Mouse (Mus musculus) forebrain, embryonic 13.5 days (tissue): Measurements from ENCODE around the gene Pard3b. TPM values are rescaled to one million over a fixed set of nuclear protein-coding genes. Genes with fewer than 3 reads are reported as not detected.

Source experiments
- ATAC-seq: fragments of 200-750 bp; cut with Nextera tagmentation; 2 replicates; pipeline ENCODE4 v1.8.0; 2017
- H3K27ac ChIP-seq: fragments of 300-500 bp; sonication (generic); 2 replicates; pipeline ENCODE4 v1.5.1; 2015; ENCODE audit warnings: inconsistent platforms, mild to moderate bottlenecking, moderate library complexity
- H3K27me3 ChIP-seq: fragments of 300-500 bp; sonication (generic); 2 replicates; pipeline ENCODE4 v1.6.1; 2015; ENCODE audit warnings: mild to moderate bottlenecking, inconsistent platforms
- H3K36me3 ChIP-seq: fragments of 300-500 bp; sonication (generic); 2 replicates; pipeline ENCODE4 v1.6.1; 2015; ENCODE audit warnings: mild to moderate bottlenecking, inconsistent platforms; ENCODE audit not compliant: poor library complexity, severe bottlenecking
- H3K4me1 ChIP-seq: fragments of 300-500 bp; sonication (generic); 2 replicates; pipeline ENCODE4 v1.6.1; 2015; ENCODE audit warnings: inconsistent platforms
- H3K4me2 ChIP-seq: fragments of 300-500 bp; sonication (generic); 2 replicates; pipeline ENCODE4 v1.6.1; 2015; ENCODE audit warnings: inconsistent platforms, mild to moderate bottlenecking, moderate library complexity
- H3K4me3 ChIP-seq: fragments of 300-500 bp; sonication (generic); 2 replicates; pipeline ENCODE4 v1.5.1; 2015; ENCODE audit warnings: mild to moderate bottlenecking, inconsistent platforms
- H3K9ac ChIP-seq: fragments of 300-500 bp; sonication (generic); 2 replicates; pipeline ENCODE4 v1.6.1; 2015; ENCODE audit warnings: mild to moderate bottlenecking, inconsistent platforms
- H3K9me3 ChIP-seq: fragments of 300-500 bp; sonication (generic); replicated peaks from 2 replicates; pipeline ENCODE4 v1.6.1; 2016; ENCODE audit warnings: inconsistent platforms
- WGBS: fragments of 180-500 bp; shearing (Covaris S2); methylation state at CpG from one replicate; pipeline ENCODE4 v1.1.7; 2015; 5-methylcytosine and 5-hydroxymethylcytosine counted together
- polyA plus RNA-seq: library from polyadenylated mRNA; unstranded; fragments of >200 nt; fragmentation: Nextera tagmentation; extraction: Ambion mirVana; gene quantifications from 2 replicates; pipeline ENCODE4 v1.2.1, GENCODE M21; 2015

The Pard3b gene
- polyA plus RNA-seq, 1 experiment from 2014 or later = 10.5 TPM

DNA sequence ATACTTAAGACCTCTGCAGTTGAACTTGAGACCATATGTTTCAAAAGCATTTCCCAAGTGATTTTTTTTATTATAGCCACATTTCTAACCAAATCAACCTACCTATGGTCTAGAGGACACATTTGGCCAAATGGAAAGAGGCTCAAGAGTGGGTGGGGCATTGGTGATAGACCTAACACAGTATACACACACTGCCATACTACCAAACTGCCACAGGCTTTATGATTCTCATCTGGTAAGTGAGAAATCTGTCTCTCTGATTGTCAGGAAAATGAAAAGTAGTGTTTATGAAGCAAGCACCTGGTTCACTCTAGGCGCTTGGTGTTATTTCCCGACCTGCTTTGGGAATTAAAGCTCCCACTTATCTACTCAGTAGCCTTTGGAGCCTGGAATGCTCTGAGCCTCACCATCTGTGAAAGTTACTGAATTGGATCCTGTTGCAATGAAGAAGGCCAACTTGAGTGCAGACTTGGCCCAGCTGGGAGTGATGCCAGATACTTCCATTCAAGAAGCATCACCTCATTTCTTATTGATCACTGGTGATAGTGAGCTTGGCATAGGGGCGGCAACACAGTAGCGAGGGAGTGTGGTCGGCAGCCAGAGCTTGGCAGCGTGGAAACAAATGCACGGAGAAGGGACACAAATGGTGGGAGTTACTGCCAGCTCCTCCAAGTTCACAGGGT lies 810.7 kb downstream of the Pard3b start:
- WGBS = 85% methylated on average over 7 of the region's 7 CpGs
- H3K4me3 ChIP-seq = no peak overlapping the region
- peak; percentile 58; the same call in 1 of the 2 replicates for ATAC-seq
- H3K4me1 ChIP-seq = no peaks in the 10 kb centered on the region
- no peaks in the 10 kb centered on the region for H3K36me3 ChIP-seq
- no peak overlapping the region for H3K4me2 ChIP-seq
- H3K9me3 ChIP-seq = no peaks in the 10 kb centered on the region
- H3K27ac ChIP-seq = no peak overlapping the region
- H3K9ac ChIP-seq = no peak overlapping the region
- H3K27me3 ChIP-seq = no peaks in the 10 kb centered on the region

DNA sequence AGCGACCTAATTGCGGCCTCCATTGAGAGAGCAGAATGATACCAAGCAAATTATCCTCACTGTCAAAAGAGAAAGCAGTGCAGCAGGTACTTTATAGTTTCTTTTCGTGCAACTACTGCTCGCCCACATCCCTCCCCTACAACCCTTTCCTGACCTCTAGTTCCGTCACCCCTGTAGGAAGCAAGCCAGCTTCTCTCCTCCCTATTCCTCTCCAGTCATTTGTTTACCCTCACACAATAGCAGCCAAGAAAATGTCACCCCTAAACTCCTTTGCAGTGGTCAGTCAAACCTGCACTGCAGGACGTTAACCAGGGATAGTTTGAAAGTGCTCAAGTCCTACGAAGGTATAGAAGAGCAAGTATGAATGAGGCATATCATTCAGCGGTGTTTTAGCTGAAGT lies 826.9 kb downstream of the Pard3b start:
- H3K4me1 ChIP-seq = peaks cover 6% of the 10 kb centered on the region; the same call in 1 of the 2 replicates
- no peak overlapping the region for H3K4me2 ChIP-seq
- no peak overlapping the region for H3K4me3 ChIP-seq
- H3K9ac ChIP-seq = no peak overlapping the region
- no peak for ATAC-seq
- 34% methylated on average over 8 of the region's 8 CpGs for WGBS
- H3K27ac ChIP-seq = no peak overlapping the region
- no peaks in the 10 kb centered on the region for H3K36me3 ChIP-seq
- H3K9me3 ChIP-seq = no peaks in the 10 kb centered on the region
- H3K27me3 ChIP-seq = no peaks in the 10 kb centered on the region

DNA sequence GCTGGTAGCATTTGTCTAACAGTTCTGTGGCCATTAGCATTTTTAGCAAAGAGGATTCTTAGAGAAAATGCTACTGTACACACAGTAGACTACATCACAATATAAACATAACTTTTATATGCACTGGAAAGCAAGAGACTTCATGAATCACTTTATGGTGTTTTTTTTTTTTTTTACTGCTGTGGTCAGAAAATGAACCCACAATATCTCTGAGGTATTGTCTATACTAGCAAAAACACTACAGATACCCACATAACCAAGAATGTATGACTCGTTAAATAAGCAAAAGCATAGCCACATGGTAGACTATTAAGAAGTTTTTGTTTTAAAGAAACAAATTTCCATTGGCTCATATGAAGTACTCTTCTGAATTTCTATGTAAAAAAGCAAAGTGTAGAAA lies 827.9 kb downstream of the Pard3b start:
- Histone ChIP-seq H3K4me3 (no peak overlapping the region), H3K9ac (no peak overlapping the region), H3K27ac (no peak overlapping the region), H3K27me3 (no peaks in the 10 kb centered on the region), H3K36me3 (no peaks in the 10 kb centered on the region), H3K4me1 (peaks cover 6% of the 10 kb centered on the region; the same call in 1 of the 2 replicates), H3K4me2 (no peak overlapping the region), H3K9me3 (no peaks in the 10 kb centered on the region)
- no peak for ATAC-seq
- 88% methylated on average over 1 of the region's 1 CpGs for WGBS

DNA sequence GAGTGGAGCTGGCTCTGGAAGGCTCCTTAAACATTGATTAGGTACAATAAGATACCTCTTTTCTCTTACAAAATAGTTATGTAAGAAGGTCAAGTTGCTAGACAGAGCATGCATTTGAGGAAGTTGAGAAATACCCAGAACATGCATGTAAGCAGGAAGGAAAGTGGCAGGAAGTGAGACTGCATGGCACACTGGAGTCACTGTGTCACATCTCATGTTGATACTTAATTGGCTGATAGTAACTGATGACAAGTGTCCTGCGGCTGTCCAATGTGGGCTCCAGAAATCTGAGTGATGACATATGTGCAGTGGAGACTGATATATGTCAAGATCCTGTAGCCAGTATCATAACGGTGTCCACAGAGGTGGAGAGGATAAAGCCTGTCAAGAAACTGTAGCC lies 844.4 kb downstream of the Pard3b start:
- Histone ChIP-seq H3K9ac (no peak overlapping the region), H3K36me3 (no peaks in the 10 kb centered on the region)
- 90% methylated on average over 2 of the region's 2 CpGs for WGBS

DNA sequence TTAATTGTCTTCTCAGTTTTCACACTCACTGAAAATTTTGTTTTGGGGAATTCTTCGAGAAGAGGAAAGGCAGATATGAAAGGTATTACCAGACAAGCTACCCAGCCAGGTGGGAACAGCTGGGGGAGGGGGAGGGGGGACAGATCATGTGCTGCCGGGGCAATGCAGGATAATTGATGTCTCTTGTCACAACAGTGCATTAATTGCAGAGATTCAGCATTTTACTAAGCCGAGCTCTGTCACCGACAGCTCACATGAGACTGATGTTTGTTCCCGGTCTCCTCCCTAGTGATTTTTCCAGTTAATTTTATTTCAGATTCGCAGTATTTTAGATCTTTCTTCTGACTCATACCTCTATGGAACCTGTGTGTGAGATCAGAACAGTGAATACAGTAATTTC lies 850.2 kb downstream of the Pard3b start:
- 34% methylated on average over 6 of the region's 6 CpGs for WGBS
- H3K4me3 ChIP-seq = no peak overlapping the region
- peak; percentile 74; the same call in 1 of the 2 replicates for ATAC-seq
- no peaks in the 10 kb centered on the region for H3K27me3 ChIP-seq
- no peak overlapping the region for H3K27ac ChIP-seq
- peak overlapping the region; percentile 12; the same call in 1 of the 2 replicates for H3K4me2 ChIP-seq
- H3K9me3 ChIP-seq = no peaks in the 10 kb centered on the region; the same call in 1 of the 2 replicates
- H3K9ac ChIP-seq = no peak overlapping the region
- peaks cover 13% of the 10 kb centered on the region for H3K4me1 ChIP-seq
- H3K36me3 ChIP-seq = no peaks in the 10 kb centered on the region

More for the DNA sequence above, 844.4 kb downstream of the Pard3b start:
- Histone ChIP-seq H3K4me1 (no peaks in the 10 kb centered on the region), H3K9me3 (no peaks in the 10 kb centered on the region), H3K27ac (no peak overlapping the region), H3K4me2 (no peak overlapping the region), H3K4me3 (no peak overlapping the region), H3K27me3 (no peaks in the 10 kb centered on the region)
- no peak for ATAC-seq

DNA sequence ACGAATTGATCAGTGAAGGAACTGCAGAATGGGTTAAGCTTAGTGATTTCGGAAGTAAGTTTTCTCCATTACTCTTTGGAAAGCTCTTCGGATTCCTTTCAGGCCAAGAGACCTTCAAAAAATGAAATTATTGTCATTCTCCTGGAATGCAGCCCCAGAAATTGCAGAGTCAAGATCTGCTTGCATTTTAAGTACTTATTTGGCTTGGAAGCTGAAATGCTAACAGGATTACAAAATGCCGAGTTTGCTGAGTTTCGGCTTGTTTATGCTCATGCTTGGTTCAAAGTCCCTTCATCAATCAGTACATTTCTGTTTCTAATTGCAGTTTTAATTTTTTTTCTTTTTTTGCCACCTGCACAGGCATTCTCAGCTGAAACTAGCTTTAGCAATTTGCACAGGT lies 860.5 kb downstream of the Pard3b start:
- 84% methylated on average over 5 of the region's 5 CpGs for WGBS
- peaks cover 6% of the 10 kb centered on the region; the same call in 1 of the 2 replicates for H3K4me1 ChIP-seq

DNA sequence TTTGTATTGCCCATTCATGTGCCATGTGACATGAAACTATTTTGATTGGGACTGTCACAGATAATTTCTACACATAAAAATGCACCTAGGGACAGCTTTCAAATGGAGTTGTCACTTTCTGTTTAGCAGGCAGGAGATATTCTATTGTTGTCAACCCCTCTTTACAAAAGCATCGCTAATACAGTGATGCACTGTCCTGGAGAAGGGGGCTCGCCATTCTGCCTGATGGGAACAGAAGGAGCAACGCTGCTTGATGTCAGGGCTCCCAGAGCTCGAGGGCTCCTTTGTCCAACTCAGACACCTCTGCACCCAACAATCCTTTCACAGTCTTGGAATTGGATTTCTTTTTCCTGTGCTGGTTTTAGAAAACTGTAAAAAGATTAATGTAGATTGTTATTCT lies 871.9 kb downstream of the Pard3b start:
- 68% methylated on average over 4 of the region's 4 CpGs for WGBS
- Histone ChIP-seq H3K9ac (no peak overlapping the region), H3K4me1 (no peaks in the 10 kb centered on the region), H3K27me3 (no peaks in the 10 kb centered on the region), H3K4me3 (no peak overlapping the region), H3K36me3 (no peaks in the 10 kb centered on the region), H3K27ac (no peak overlapping the region), H3K9me3 (no peaks in the 10 kb centered on the region), H3K4me2 (no peak overlapping the region)
- no peak for ATAC-seq

More for the DNA sequence above, 860.5 kb downstream of the Pard3b start:
- ATAC-seq = no peak
- Histone ChIP-seq H3K4me3 (no peak overlapping the region), H3K36me3 (no peaks in the 10 kb centered on the region), H3K9me3 (no peaks in the 10 kb centered on the region), H3K27ac (no peak overlapping the region), H3K9ac (no peak overlapping the region), H3K4me2 (no peak overlapping the region), H3K27me3 (no peaks in the 10 kb centered on the region)

DNA sequence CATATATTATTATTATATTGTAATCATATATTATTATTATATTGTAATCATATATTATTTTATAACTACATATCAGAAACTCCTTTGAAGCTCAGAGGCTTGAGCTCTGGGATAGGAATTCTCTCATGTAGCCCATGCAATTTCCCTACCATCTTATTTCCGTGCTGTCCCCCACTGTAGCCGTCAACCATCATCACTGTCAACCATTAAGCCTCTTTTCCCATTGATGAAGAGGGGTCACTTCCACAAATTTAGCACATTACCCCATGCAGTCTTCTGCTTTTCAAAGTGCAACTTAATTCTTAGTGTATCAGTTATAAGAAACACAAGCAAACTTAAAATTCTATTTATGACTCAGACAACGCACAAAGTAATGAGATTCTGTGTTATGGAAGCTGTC lies 873.1 kb downstream of the Pard3b start:
- Histone ChIP-seq H3K9me3 (no peaks in the 10 kb centered on the region), H3K27ac (no peak overlapping the region), H3K4me1 (no peaks in the 10 kb centered on the region), H3K9ac (no peak overlapping the region), H3K4me3 (no peak overlapping the region), H3K36me3 (no peaks in the 10 kb centered on the region), H3K4me2 (no peak overlapping the region), H3K27me3 (no peaks in the 10 kb centered on the region)
- ATAC-seq = no peak
- WGBS = 76% methylated on average over 3 of the region's 3 CpGs

DNA sequence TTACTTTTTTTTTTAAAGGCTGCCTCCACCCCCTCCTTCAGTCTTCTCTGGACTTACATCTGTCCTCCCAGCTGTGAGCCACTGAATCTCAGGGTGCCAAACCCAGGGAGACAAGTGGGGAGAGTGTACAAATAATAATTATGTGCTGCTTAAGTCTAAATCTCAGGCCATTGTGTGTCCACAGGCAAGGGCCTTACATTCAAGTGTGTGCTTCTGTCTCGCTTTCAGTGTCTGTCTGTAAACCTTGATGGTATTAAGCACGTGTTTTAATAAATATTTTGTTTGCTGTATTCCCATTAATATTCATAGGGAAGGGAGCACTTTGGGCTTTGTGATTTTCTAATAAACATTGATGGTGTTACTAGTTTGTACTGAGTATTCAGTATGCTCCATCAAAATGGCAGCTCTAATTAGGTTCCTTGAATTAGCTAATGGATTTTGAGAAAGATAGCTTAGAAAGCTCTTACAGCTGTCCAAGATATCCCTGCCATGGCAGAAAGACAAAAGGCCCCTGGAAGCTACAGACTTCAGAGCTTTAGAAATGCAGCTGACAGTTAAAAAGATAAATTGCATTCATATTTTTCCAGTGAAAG lies 880.1 kb downstream of the Pard3b start:
- 34% methylated on average over 2 of the region's 2 CpGs for WGBS
- Histone ChIP-seq H3K9ac (no peak overlapping the region), H3K4me2 (no peak overlapping the region), H3K36me3 (no peaks in the 10 kb centered on the region), H3K4me1 (peaks cover 10% of the 10 kb centered on the region), H3K4me3 (no peak overlapping the region), H3K27me3 (peaks cover 4% of the 10 kb centered on the region; the same call in 1 of the 2 replicates), H3K27ac (no peak overlapping the region), H3K9me3 (no peaks in the 10 kb centered on the region)
- ATAC-seq = peak; percentile 88

DNA sequence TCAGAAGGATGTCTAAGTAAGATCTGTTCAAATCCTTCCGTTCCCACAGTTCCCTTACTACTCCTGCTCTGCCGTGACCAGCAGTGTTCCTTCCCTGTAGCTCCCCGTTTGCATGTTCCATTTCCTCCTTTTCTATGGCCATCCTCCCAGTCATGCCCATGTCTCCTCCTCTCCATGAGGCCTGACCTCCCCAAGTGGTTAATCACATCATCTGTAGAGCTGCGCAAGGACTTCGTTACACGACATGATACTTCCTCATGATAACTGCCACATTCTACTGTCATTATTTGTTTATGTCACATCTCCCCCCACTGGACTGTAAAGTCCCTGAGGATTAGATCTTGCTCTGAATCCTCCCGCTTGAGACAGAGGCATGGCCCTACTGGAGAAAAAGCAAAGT lies 882.7 kb downstream of the Pard3b start:
- Histone ChIP-seq H3K4me2 (no peak overlapping the region), H3K9me3 (no peaks in the 10 kb centered on the region), H3K27ac (no peak overlapping the region), H3K27me3 (peaks cover 4% of the 10 kb centered on the region; the same call in 1 of the 2 replicates), H3K36me3 (no peaks in the 10 kb centered on the region), H3K9ac (no peak overlapping the region), H3K4me1 (peaks cover 10% of the 10 kb centered on the region), H3K4me3 (no peak overlapping the region)
- ATAC-seq = no peak
- 88% methylated on average over 7 of the region's 7 CpGs for WGBS

DNA sequence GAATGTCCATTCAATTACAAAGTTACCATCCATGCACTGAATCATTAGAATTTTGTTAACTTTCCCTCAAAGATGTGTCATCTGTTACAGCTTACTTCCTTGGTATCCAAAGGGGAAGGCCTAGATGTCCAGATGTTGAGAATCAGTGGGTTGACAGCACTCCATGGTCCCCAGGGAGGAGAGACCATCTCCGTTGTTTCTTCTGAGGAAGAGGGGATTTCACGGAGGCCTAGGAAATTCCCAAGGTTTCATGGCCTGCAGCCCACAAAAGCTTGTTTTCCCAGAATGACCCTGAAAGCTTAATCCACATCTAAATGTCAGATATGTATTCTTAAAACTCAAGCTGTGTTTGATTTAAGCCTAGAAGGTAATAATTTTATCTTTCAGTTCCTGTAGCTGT lies 884.1 kb downstream of the Pard3b start:
- Histone ChIP-seq H3K9me3 (no peaks in the 10 kb centered on the region), H3K4me3 (no peak overlapping the region), H3K4me1 (peaks cover 11% of the 10 kb centered on the region), H3K27me3 (no peaks in the 10 kb centered on the region), H3K36me3 (no peaks in the 10 kb centered on the region), H3K9ac (no peak overlapping the region), H3K4me2 (no peak overlapping the region), H3K27ac (no peak overlapping the region)
- WGBS = 91% methylated on average over 2 of the region's 2 CpGs
- ATAC-seq = no peak

DNA sequence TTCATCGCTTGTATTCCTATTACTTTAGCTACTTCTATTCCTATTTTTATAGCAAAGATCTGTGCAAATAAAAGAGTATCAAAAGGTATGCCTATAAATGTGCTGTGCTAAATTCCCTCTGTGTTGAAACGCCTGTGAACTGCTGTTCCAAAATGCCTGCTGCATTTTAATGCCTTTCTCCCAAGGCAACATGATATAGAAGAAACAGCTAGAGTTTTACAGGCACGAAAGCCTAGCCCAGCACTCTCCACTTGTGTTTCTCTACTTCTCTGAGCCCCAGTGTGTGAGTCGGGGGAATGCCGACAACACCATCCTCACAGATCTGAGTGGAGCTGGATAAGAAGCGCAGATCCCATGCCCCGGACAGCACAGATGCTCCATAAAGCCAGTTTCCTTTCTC lies 889.2 kb downstream of the Pard3b start:
- no peaks in the 10 kb centered on the region for H3K27me3 ChIP-seq
- no peak overlapping the region for H3K4me3 ChIP-seq
- peaks cover 15% of the 10 kb centered on the region for H3K4me1 ChIP-seq
- H3K9ac ChIP-seq = no peak overlapping the region
- H3K27ac ChIP-seq = no peak overlapping the region
- H3K4me2 ChIP-seq = no peak overlapping the region
- no peaks in the 10 kb centered on the region for H3K36me3 ChIP-seq
- no peaks in the 10 kb centered on the region for H3K9me3 ChIP-seq
- ATAC-seq = no peak
- WGBS = 78% methylated on average over 7 of the region's 7 CpGs
